Mouse (Mus musculus): Measurements from ENCODE around the gene Iqch.

GRCm38 (mm10) chr9:63641983-63642646 is 39.8 kb upstream of the Iqch start:
- no peak for TF ChIP-seq CTCF (IDR thresholded peaks at IDR 0.05; ENCODE audit: borderline replicate concordance, insufficient read depth, low read depth, low read length)
- TF ChIP-seq POLR2A (IDR thresholded peaks at IDR 0.05; ENCODE audit: borderline replicate concordance, insufficient read depth, low read length) = no peak
